Mouse (Mus musculus): ENCODE data around the gene Chrdl2.
A peak's percentile ranks its signal among the peaks of the same experiment; 100 is the strongest.
"Not testable (repeated sequence)": the region's sequence is repeated elsewhere in the genome, so short reads cannot be mapped to it uniquely, and the experiment has no call there.

Chrdl2 gene

DNA sequence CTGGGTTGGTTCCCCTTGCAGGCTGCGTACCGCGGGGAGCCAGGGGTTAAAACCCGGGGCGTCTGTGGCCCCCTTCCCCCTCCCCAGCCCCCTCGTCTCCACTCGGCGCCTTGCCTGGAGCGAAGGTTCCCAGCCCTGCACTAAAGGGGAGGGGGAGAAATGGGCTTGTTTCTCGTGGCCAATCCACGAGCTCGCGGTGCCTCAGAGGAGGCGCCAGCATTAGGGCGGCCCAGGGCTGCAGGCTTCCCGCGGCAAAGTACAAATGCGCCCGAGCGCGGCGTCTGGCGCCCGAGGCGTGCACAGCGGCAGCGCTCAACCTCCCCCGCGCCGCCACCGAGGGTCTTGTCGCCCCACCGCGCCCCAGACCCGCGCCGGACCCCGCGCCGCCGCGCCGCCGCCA lies at the start of gene Chrdl2:
Gene Chrdl2, plus strand, starts transcription at position 383 of the 400 bp plus-strand sequence.
- no peak for DNase-seq

DNA sequence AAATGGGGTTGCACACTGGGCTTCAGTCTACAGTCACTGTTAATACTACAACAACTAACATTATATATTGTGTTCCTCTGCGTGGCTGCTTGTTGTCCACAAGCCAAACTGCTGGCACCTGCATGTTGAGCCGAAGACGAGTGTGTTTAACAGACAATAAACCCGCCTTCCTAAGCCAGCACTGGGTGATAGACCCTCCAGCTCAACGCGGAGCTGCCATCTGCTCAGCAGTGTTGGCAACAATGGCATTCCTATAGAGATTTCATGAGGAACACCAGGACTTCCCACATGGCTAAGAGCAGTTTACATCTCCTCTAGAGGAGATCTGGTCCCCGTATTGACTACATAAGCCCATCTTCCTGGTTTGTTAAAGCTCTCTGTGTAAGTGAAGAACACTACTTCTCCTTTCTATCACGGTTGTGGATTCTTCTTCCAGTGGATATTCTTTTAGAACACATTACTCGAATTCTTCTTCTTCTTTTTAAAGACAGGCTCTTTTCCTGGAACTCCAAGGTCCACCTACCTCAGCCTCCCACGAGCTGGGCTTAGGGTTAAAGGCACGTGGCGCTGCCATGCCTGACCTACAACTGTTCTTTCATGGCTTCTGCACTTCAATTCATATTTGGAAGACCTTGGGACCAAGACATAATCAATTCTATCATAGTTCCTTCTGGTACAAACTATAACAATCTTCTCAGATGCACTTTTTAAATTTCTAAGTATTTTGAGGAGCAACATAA lies 48.6 kb upstream of the Chrdl2 start:
- DNase-seq, result peak; percentile 35

DNA sequence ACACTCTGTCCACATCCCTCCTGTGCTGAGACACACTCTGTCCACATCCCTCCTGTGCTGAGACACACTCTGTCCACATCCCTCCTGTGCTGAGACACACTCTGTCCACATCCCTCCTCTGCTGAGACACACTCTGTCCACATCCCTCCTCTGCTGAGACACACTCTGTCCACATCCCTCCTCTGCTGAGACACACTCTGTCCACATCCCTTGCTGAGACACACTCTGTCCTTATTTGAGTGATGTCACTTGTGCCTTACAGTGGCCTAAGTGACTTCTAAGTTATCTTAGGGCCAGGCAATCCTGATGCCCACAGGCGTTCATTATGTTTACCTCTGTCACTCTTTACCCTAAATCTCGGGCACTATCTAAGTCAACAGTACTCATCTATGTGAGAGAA lies 45.4 kb upstream of the Chrdl2 start:
- DNase-seq, result not testable (repeated sequence)

DNA sequence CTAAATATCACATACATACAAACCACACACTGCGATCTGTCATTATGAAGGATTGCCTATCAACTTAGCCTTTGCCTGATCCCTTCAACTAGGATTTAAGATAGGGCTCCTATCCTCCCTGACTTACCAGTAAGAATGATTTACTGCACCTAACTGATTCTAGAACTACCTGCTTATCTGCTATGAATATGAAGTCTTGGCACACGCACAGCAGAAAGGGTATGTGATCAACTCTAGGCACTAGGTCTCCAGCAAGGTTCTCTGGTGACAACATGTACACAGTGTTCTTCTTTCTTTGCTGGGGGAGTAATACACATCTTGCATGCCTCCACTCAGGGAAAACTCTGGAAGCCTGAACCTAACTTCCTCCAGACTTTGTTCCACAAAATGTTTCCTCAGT lies 44.5 kb upstream of the Chrdl2 start:
- no peak for DNase-seq

DNA sequence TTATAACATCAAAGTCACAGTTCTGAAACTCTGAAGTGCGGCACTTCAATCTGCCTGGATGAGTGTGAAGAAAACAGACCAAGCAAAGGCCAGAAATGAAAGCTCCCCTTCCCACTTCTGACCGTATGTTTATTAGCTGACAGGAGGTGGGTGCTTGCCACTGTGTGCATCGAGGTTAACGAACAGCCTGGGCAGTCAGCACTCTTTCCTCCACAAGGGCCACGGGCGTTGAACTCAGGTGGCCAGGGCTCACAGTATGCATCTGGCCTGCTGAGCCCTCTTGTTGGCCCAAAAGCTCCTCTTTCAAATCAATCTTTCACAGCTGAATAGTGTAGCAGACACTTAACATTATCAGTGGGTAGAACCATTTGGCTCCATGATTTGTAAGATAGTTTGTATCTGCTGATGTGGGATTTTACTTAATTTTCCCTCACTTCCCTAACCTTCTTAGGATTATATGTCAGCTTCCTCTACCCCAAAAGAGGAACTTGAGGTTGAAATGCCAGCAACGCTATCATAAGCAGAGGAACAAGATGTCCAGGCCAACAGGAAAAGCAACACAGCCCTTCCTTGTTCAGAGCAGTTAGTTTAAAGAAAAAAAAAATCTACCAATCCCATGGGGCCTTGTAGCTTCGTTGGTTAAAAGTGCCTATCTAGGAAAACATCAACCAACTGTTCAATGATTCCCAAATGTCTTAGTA lies 43.3 kb upstream of the Chrdl2 start:
- peak; percentile 22 for DNase-seq

DNA sequence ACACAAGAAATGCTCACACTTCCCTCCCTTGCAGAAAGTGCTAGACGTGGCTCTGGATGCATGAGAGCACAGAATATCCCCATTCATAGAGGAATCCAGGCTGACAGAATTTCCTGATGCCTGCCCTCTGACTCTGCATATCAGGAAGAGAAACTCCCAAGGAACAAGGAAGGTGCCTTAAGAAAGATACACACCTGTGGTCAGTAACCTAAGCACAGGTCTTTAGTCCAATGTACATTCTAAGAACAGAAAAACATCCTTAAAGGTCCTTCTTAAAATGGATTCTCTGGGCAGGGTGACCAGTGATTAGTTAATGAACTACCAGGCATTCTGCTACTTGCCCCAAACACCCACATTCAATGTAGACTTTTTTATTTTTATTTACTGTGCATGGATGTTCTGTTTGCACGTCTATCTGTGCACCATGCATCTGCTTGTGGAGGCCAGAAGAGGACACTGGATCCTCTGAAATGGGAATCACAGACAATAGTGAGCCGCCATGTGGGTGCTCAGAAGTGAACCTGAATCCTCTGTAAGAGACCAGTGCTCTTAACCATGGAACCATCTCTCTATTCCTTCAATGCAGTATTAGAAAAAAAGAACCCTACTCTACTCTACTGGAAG lies 42.6 kb upstream of the Chrdl2 start:
- DNase-seq, result no peak

DNA sequence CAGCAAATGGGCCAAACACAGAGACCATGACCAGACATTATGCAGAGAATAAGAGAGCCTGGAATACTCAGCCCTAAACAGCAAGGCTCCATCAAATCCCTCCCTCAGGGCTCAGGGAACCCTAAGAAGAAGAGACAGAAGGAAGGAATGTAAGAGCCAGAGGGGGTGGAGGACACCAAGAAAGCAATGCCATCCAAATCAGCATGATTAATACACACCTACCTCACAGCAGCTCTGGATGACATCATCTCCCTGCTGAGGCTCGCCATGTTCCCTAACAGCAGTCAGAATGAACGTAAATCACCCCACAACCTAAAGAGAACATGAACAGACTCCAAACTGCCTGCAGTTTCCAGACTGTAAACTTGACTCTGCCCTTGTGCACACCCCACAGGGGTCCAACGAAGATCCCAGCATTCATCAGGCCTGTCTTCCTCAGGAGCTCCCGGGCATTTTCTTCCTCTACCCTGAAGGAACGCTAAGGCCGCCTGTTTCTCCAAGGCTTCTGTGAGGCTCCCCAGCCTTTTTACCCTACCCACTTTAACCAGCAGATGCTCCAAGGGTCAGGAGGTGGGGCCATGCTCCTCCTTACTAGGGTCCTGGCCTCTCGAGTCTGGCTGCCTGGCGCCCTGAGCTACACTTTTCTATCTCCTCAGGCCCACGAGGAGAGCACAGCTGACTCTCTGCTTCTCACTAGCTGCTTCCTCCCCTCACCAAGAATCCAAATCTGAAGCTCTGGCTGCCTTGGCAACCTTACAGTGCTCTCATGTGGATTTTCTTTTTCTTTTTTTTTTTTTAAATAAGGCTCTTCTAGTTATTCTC lies 40.7 kb upstream of the Chrdl2 start:
- DNase-seq, result peak; percentile 54

DNA sequence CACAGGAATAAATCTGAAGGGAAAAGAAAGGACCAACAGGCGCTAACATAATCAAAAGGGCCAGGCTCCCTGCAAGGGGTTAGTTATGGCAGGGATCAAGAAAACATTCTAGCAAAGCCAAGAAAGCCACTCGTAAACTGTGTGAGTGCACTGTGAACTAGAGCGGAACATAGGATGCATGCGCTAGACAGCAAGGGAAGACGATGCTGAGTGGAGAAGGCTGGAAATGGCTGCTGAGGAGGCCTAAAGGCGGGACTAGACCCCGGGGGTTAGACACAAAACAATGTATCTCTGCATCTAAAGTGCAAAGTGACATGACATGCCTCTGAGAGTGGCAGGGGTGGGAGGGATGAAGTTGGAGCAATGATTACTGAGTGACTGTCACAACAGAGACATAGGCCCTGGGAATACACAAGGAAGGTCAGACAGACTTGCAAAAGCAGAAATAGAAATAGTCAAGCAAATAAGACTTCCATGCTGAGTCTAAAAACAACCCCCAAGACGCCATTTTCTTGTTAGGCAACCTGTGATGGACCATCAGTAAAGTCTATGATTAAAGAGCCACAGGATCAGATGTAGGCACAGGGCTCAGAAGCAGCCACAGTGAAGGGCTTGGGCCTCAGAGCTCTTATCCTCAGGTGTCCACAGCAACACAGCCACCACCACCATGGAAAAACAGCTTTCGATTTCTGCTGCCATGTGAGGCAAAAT lies 39.8 kb upstream of the Chrdl2 start:
- DNase-seq, result no peak

DNA sequence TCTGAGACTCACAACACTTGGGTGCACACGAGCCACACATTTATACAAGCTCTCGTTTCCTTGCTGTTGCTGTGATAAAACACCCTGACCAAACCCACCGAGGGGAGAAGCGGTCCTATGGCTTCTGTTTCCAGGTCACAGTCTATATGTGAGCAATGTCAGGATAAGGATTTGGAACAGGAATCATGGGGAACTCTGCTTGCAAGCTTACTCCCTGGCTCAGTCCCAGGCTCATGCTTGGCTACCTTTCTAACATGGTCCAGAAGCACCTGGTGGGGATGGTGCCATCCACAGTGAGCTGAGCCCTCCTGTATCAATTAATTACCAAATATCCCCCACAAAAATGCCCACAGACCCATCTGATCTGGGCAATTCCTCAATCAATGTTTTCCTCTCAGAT lies 36.8 kb upstream of the Chrdl2 start:
- no peak for DNase-seq

DNA sequence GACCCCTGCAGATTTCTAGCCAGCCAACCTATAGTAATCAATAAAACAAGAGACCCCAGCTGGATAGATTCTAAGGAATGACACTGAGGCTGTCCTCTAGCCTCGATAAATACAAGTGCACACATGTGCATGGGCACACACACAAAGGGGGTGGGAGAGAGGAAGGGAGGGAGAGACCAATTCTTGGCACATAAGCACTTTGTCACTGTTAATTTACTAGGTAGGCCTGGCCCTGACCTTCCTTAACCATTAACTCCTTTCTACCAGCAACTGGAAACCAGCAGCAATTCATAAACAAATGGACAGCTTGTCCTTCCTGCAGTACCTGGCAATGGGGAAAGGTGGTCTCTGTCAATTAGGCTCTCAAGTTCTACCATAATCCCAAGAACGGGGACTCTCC lies 34.0 kb upstream of the Chrdl2 start:
- DNase-seq, result peak; percentile 62

DNA sequence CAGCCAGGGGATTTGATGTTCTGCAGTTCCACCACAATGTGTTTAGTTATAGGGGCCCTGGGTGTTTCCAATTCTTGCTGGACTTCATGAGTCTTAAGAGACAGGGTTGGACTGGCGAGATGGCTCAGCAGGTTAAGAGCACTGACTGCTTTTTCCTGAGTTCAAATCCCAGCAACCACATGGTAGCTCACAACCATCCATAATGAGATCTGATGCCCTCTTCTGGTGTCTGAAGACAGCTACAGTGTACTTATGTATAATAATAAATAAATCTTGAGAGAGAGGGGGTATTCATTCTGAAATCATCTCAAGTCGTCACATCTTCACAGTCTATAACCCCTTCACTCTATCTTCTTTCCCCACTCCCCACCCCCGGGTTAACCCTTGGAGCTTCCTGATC lies 33.1 kb upstream of the Chrdl2 start:
- not testable (repeated sequence) for DNase-seq

DNA sequence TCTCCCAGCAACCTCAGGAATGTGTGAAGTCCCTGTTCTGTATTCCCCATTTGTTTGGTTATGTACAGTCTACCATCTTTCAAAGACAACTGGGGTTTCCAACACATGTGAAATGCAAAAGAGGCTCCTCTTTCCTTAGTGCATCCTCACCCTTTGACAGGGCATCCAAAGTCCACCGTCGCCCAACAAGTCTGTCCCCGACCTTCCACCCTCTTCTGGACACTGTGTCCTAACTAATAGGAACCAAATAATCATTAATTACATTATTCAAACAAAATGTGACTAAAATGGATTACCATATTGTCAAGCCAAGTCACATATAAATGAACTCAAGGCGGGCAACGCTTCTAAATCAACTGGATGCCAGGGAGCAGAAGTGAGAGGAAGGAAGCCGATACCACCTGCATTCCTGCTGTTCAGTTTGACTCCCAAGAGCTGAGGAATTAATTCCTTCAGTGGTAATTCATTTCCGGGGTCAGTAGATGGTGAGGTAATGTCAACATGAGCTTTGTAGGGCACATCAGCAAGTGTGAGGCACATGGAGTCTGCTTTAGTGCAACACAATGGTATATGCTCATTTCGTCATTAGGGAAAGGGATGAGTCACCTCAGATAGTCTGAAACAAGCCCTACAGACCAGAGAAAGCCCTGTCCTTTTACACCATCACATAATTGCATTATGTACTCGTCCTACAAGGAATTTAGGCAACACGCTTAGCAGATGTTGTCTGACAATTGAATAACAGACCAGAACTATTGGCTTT lies 31.6 kb upstream of the Chrdl2 start:
- peak; percentile 44 for DNase-seq

DNA sequence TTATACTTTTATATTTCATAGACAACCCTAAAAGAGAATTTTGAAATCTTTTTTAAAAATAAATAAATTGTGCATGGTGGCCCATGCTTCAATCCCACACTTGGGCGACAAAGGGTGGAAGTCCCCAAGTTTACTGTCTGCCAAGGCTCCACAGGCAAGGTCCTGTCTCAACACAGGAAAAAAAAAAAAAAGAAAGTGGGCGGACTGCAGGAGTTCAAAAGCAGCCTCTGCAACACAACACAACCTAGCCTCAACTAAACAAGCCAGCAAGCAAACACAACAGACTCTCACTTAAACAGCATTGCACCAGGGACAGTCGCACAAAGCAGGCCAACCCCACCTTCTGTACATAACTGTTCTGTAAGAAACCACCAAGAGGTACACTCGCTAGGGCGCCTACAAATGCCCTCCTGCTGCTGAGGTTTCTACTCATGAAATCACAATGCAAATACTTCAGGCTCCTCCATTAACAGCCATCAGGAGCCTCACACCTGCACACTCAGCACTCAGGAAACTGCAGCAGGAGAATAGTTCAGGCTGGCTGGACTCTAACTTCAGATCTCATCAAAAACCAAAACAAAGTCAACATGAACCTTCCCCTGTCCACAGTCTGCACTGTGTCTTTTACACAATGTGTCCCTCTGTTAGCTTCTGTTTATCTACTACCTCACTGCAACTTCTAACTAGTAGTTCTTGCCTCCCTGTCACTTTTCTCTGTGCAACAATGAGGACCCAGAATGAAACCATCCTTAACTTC lies 30.0 kb upstream of the Chrdl2 start:
- DNase-seq, result no peak

DNA sequence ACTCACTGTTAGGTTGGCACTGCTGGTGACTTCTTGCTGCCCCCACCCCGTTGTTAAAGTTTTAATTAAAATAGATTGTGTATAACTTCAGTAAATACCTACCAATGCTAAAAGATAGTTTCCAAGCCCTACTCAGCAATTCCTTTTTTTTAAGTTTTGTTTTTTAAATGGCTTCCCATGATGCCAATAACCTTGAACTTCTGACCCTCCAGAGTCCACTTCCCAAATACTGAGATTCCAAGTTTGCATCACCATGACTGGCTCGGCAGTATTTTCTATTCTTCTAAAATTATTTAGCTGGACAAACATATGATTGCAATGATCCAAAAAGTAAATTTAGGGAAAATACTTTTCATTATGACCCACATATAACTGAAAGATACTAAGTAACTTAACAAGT lies 27.9 kb upstream of the Chrdl2 start:
- no peak for DNase-seq

DNA sequence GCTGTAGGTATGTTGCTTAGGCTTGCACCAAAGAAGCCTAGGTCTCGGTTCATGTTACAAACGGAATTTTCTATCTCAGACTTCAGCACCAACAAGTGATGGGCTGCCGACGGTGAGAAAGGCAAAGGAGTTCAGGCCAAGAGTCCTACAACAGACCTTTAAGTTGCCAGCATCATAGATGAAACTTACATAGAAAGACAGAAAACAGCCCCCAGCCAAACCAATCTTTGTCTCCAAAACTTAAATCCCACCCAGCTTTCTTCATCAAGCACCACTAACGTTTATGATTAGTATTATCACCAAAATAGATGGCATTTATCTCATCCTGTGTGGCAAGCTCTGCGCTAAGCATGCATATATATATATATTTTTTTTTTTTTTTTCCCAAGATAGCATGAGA lies 26.9 kb upstream of the Chrdl2 start:
- no peak for DNase-seq

DNA sequence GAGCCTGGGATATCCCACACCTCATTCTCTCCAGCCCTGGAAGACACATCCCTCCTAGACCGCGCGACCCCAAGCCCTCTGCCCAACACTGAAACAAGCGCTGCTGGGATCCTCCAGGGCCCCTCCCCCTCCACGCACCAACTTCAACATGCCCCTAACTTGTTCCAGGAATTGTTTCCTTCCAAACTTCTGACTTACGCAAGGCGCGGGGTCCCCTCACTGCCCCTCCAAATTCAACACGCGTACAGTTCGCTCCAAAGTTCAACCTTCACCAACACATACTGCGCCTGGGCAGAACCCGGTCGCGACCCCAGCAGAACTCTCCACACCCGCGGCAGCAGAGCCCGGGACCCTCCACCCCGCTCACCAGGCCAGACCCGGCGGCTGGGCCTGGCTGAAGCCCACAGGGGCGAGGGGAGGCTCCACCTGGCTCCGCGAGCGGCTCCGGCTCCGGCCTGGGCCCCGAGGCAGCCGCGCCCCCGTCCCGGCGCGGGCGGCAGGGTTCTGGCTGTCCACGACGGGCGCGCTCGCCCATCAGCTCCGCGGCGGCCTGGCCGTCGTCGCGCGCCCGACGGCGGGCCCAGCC lies 26.3 kb upstream of the Chrdl2 start:
- DNase-seq, result peak; percentile 45

DNA sequence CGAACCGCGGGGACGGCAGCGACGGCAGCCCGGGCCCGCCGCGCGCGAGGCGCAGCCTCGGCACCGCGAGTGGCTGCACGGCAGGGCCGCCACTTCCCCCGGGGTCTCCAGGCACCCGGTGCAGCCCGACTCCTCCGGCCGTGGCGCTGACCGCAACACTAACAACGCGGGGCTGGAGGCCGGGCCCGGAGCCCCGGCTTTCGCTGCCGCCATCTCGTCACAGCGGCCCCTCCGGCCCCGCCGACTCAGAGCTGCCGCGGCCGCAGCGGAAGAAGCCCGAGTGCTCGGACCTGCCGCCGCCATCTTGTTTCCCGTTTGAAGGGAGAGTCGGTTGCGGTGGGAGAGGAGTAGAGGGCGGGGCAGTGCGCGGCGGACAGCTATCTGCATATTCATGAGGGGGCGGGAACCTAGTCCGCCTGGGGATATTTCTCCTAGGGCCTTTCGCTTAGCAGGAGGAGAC lies 25.8 kb upstream of the Chrdl2 start, which contains the start of gene Rnf169:
Gene Rnf169, minus strand, starts transcription at position 317 of the 460 bp plus-strand sequence.
- DNase-seq, result peak; percentile 94

DNA sequence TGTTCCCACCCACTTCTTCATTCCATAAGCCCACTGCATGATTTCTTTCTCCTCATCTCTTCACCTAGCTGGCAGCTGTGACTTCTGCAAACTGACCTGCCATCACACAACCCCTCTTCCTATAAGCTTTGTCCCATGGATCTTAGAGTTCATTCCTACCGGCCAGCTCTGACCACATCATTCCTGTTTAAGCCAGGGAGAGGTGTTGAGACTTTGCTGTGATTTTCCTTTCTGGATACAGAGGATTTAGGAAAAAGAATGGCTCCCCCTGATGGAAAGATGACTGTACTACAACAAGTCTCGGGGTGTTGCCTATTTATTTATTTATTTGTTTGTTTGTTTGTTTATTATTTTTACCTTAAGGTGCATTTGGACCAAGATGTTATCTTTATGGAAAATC lies 24.7 kb upstream of the Chrdl2 start:
- peak; percentile 57 for DNase-seq

DNA sequence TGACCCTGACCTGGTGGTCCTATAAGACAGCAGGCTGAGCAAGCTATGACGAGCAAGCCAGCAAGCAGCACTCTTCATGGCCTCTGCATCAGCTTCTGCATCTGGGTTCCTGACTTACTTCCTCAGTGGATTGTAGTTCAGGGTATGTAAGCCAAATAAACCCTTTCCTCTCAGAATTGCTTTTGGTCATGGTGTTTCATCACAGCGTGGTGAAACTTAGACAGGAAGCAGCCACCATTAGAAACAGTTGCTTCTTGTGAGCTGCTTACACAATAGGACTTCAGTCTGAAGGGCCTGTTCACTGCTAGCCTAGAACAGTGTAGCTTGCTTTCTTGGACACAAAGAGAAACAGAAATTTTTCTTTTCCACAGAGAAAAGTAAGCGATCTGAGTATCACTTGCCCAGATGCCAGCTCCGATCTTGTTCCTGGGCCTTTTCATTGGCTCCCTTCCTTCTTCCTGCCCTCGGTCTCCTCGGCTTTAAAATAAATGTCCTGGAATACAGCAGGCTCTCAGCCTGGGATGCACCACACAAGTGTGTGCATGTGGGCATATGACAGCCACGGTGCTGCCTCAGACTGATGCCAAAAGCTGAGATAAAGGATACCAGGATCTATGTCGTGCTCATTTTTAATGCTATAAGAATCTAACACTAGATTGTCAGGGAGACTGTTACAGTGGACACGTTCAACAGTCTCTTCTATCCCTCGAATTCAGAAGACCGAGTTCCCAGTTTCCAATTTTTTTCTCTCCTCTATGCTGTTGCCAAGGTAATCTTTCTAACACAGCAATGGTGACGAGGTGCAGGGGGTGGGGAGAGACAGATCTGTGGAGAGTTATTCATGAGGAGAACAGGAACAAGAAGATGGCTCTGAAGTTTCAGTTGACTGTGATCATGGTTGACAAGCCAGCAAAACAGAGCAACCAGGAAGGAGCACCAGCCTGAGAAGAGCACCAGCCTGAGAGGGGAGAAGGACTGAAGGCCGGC lies 23.4 kb upstream of the Chrdl2 start:
- no peak for DNase-seq
